Mouse (Mus musculus) hindbrain, embryonic 11.5 days (tissue): ENCODE measurements around the gene Gzmk. TPM values are rescaled to one million over a fixed set of nuclear protein-coding genes. Genes with fewer than 3 reads are reported as not detected.

Source experiments
- ATAC-seq: fragments of 200-750 bp; cut with Nextera tagmentation; 2 replicates; pipeline ENCODE4 v1.8.0; 2017; ENCODE audit warnings: mild to moderate bottlenecking, moderate TSS enrichment, moderate library complexity; ENCODE audit not compliant: low FRiP score
- DNase-seq: peaks from one replicate; pipeline ENCODE4 v3.0.0-alpha.2; 2015; ENCODE audit warnings: low spot score
- H3K27ac ChIP-seq: fragments of 300-500 bp; sonication (generic); 2 replicates; pipeline ENCODE4 v1.5.1; 2014; ENCODE audit warnings: mild to moderate bottlenecking, low read depth, low read length
- H3K27me3 ChIP-seq: fragments of 300-500 bp; sonication (generic); 2 replicates; pipeline ENCODE4 v1.6.1; 2014; ENCODE audit warnings: mild to moderate bottlenecking, low read length, moderate library complexity, mixed read lengths; ENCODE audit not compliant: control insufficient read depth, insufficient read depth
- H3K36me3 ChIP-seq: fragments of 300-500 bp; sonication (generic); 2 replicates; pipeline ENCODE4 v1.6.1; 2014; ENCODE audit warnings: mild to moderate bottlenecking, low read length, moderate library complexity, mixed read lengths; ENCODE audit not compliant: control insufficient read depth, insufficient read depth
- H3K4me1 ChIP-seq: fragments of 300-500 bp; sonication (generic); replicated peaks from 2 replicates; pipeline ENCODE4 v1.6.1; 2014; ENCODE audit warnings: low read length, mixed read lengths; ENCODE audit not compliant: control insufficient read depth, insufficient read depth
- H3K4me2 ChIP-seq: fragments of 300-500 bp; sonication (generic); replicated peaks from 2 replicates; pipeline ENCODE4 v1.6.1; 2014; ENCODE audit warnings: mild to moderate bottlenecking, low read depth, low read length
- H3K4me3 ChIP-seq: fragments of 300-500 bp; sonication (generic); 2 replicates; pipeline ENCODE4 v1.5.1; 2014; ENCODE audit warnings: low read depth, low read length
- H3K9ac ChIP-seq: fragments of 300-500 bp; sonication (generic); 2 replicates; pipeline ENCODE4 v1.6.1; 2014; ENCODE audit warnings: low read depth, low read length
- H3K9me3 ChIP-seq: fragments of 300-500 bp; sonication (generic); 2 replicates; pipeline ENCODE4 v1.6.1; 2016; ENCODE audit warnings: low read length; ENCODE audit not compliant: control insufficient read depth
- WGBS: fragments of 180-500 bp; shearing (Covaris S2); extraction: QIAGEN DNeasy Blood & Tissue Kit; methylation state at CpG from one replicate; pipeline ENCODE4 v1.1.7; 2014; 5-methylcytosine and 5-hydroxymethylcytosine counted together
- polyA plus RNA-seq: library from polyadenylated mRNA; unstranded; fragments of >200 nt; fragmentation: Nextera tagmentation; extraction: Ambion mirVana; gene quantifications from 2 replicates; pipeline ENCODE4 v1.2.1, GENCODE M21; 2014

Gzmk gene
- polyA plus RNA-seq, 1 experiment from 2014 or later, result not detected

DNA sequence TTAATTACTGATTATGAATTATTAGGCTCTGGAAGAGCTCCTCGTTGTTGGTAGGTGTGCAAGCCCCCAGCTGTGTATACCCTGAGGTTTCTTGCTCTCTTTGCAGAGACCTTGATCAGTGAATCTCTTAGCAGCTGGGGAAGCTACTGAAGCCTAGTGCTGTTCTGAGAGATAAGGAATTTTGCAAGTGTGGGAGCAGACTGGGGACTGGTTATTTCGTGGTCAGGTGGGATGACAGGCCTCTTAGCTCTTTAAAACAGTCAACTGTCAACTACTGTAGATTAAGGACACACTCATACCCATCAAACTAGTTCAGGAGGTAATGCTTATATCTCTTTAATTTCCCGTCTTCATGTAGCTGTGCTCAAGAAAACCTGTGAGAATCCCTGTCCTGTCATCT, 13.3 kb downstream of the Gzmk start:
- DNase-seq, result no peak
- no peak for ATAC-seq
- Histone ChIP-seq H3K4me3 (no peak overlapping the region), H3K9me3 (no peaks in the 10 kb centered on the region), H3K4me2 (no peak overlapping the region), H3K36me3 (no peaks in the 10 kb centered on the region), H3K27ac (no peak overlapping the region), H3K4me1 (no peaks in the 10 kb centered on the region), H3K27me3 (no peaks in the 10 kb centered on the region), H3K9ac (no peak overlapping the region)
- WGBS, result 68% methylated on average over 3 of the region's 3 CpGs

- no peak for ATAC-seq
Measured at GRCm38 (mm10) chr13:113211345-113211744, 14.4 kb downstream of the Gzmk start.

GRCm38 (mm10) chr13:113209624-113210023, 16.1 kb downstream of the Gzmk start, which contains the start of gene Esm1:
Esm1 (plus strand) TSS chr13:113209659.
- H3K4me3 ChIP-seq, result no peak within 1 kb of the TSS
- DNase-seq (no peak), ATAC-seq (no peak)
- H3K27ac ChIP-seq, result no peak within 1 kb of the TSS
- no peak within 1 kb of the TSS for H3K4me2 ChIP-seq
- H3K9me3 ChIP-seq, result no peaks in the 10 kb centered on the region
- H3K27me3 ChIP-seq, result no peaks in the 10 kb centered on the region
- H3K36me3 ChIP-seq, result no peaks in the 10 kb centered on the region
- 49% methylated on average over 15 of the region's 15 CpGs for WGBS
- H3K9ac ChIP-seq, result no peak within 1 kb of the TSS
- H3K4me1 ChIP-seq, result no peaks in the 10 kb centered on the region

More at GRCm38 (mm10) chr13:113211345-113211744, 14.4 kb downstream of the Gzmk start:
- no peak overlapping the region for H3K4me3 ChIP-seq
- no peaks in the 10 kb centered on the region for H3K36me3 ChIP-seq
- no peaks in the 10 kb centered on the region for H3K27me3 ChIP-seq
- no peaks in the 10 kb centered on the region for H3K4me1 ChIP-seq
- H3K9me3 ChIP-seq, result no peaks in the 10 kb centered on the region
- no peak for DNase-seq
- WGBS, result 77% methylated on average over 15 of the region's 15 CpGs
- no peak overlapping the region for H3K4me2 ChIP-seq
- H3K9ac ChIP-seq, result no peak overlapping the region
- no peak overlapping the region for H3K27ac ChIP-seq

DNA sequence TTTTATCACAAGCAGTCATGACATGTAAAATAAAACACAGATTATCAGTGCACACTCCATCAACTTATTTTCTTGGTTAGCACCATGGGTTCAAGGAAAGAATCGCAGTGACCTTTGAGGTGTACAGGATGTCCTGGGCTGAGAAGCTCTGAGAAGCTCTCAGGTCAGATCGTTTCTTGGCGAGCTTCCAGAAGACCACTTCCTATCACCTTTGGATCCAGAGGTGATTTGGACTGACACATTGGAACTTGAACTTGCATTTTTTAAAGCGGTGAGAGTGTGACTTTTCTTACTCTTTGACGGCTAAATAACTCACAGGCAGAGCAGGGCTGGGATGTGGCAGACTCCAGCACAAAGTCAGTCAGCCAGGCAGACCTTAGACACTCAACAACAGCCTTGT, 20.4 kb downstream of the Gzmk start:
- ATAC-seq (no peak), DNase-seq (no peak)
- Histone ChIP-seq H3K4me3 (no peak overlapping the region), H3K27ac (no peak overlapping the region), H3K36me3 (no peaks in the 10 kb centered on the region), H3K27me3 (no peaks in the 10 kb centered on the region), H3K4me2 (no peak overlapping the region), H3K4me1 (no peaks in the 10 kb centered on the region), H3K9ac (no peak overlapping the region), H3K9me3 (no peaks in the 10 kb centered on the region)
- 93% methylated on average over 5 of the region's 5 CpGs for WGBS

DNA sequence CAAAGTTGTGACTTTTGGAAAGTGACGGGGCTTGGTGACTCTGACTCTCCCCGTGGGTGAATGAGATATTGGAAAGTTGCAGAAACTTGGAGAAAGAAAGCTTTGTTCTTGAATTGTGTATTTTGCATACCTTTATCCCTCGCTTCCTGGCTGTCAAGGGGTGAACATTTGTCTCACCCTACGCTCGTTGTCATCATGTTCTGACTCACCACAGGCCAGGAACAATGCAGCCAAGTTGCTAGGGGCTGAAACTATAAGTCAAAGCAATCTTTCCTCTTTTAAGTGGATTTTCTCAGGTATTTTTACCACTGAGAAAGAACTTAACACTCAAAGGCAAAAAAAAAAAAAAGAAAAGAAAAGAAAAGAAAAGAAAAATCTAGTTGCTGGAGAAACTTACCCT, 22.6 kb downstream of the Gzmk start:
- no peaks in the 10 kb centered on the region for H3K4me1 ChIP-seq
- H3K27ac ChIP-seq, result no peak overlapping the region
- no peaks in the 10 kb centered on the region for H3K9me3 ChIP-seq
- no peaks in the 10 kb centered on the region for H3K27me3 ChIP-seq
- H3K36me3 ChIP-seq, result no peaks in the 10 kb centered on the region
- no peak overlapping the region for H3K4me2 ChIP-seq
- H3K9ac ChIP-seq, result no peak overlapping the region
- DNase-seq (no peak), ATAC-seq (no peak)
- WGBS, result 57% methylated on average over 5 of the region's 5 CpGs
- H3K4me3 ChIP-seq, result no peak overlapping the region

DNA sequence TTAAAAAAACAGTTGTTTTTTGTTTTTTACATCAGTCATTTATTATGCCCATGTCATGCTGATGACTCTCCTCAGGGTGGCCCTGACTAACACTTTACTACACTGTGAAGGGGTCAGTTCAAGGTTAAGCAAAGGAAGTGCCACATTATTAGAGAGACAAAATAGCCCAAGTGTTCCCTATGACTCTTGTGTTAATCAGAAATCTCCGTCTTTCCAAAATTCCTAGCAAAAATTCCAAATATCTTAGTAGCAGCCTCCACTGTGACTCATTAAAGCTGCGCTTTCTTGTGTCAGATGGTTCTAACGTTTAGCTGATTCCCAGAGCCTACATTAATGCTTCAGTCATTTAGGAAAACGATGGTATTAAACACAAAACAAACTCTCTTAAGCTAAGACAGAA, 23.5 kb downstream of the Gzmk start:
- H3K27me3 ChIP-seq, result no peaks in the 10 kb centered on the region
- H3K4me1 ChIP-seq, result no peaks in the 10 kb centered on the region
- H3K27ac ChIP-seq, result no peak overlapping the region
- no peak for DNase-seq
- 75% methylated on average over 4 of the region's 4 CpGs for WGBS
- ATAC-seq, result no peak
- H3K9me3 ChIP-seq, result no peaks in the 10 kb centered on the region
- no peak overlapping the region for H3K4me3 ChIP-seq
- no peak overlapping the region for H3K4me2 ChIP-seq
- H3K36me3 ChIP-seq, result no peaks in the 10 kb centered on the region
- no peak overlapping the region for H3K9ac ChIP-seq

DNA sequence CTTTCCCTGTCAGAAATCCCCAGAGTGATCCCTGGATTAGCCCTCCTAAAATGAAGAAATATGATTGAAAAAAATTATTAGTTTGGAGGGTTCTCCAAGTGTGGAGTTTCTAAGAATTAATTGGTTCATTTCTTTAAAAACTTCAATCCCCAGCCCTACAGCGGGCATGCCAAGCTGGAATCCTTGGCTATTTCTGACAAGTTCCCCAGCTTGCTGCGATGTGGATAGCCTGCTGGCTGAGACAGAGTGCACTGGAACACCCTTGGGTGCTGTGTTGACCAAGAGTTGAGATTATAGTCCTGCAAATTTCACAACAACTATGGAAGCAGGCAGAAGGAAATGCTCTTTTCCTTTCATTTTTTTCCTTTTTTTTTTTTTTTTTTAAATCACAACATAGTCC, 24.1 kb downstream of the Gzmk start:
- H3K4me1 ChIP-seq, result no peaks in the 10 kb centered on the region
- ATAC-seq, result no peak
- no peak overlapping the region for H3K27ac ChIP-seq
- 80% methylated on average over 2 of the region's 2 CpGs for WGBS
- no peaks in the 10 kb centered on the region for H3K9me3 ChIP-seq
- no peak for DNase-seq
- H3K9ac ChIP-seq, result no peak overlapping the region
- H3K27me3 ChIP-seq, result no peaks in the 10 kb centered on the region
- H3K36me3 ChIP-seq, result no peaks in the 10 kb centered on the region
- no peak overlapping the region for H3K4me3 ChIP-seq
- no peak overlapping the region for H3K4me2 ChIP-seq

- DNase-seq, result no peak
- no peak overlapping the region for H3K27ac ChIP-seq
- H3K9ac ChIP-seq, result no peak overlapping the region
- H3K4me3 ChIP-seq, result no peak overlapping the region
- H3K9me3 ChIP-seq, result no peaks in the 10 kb centered on the region
- H3K4me2 ChIP-seq, result no peak overlapping the region
- H3K27me3 ChIP-seq, result no peaks in the 10 kb centered on the region
- ATAC-seq, result no peak
- 77% methylated on average over 8 of the region's 8 CpGs for WGBS
- H3K4me1 ChIP-seq, result no peaks in the 10 kb centered on the region
- H3K36me3 ChIP-seq, result no peaks in the 10 kb centered on the region
Measured at GRCm38 (mm10) chr13:113200726-113201125, 25.0 kb downstream of the Gzmk start.

DNA sequence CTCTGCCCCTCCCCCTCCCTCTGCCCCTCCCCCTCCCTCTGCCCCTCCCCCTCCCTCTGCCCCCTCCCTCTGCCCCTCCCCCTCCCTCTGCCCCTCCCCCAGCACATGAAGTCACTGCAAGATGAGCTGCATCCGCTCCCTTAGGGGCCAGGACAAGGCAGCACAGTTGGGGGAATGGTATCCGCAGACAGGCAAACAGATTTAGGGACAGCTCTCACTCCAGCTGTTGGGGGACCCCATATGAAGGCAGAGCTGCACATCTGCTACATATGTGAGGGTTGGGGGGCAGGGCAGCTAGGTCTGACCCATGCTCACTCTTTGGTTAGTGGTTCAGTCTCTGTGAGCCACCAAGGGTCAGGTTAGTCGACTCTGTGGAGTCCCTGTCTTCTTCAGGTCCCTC, 26.4 kb downstream of the Gzmk start:
- H3K4me1 ChIP-seq, result no peaks in the 10 kb centered on the region
- ATAC-seq (0 out of 2 replicates have a peak, but pooled peaks have one; percentile 19), DNase-seq (no peak)
- H3K36me3 ChIP-seq, result no peaks in the 10 kb centered on the region
- 63% methylated on average over 2 of the region's 3 CpGs for WGBS
- H3K27ac ChIP-seq, result no peak overlapping the region
- H3K9me3 ChIP-seq, result no peaks in the 10 kb centered on the region
- H3K4me2 ChIP-seq, result no peak overlapping the region
- no peak overlapping the region for H3K4me3 ChIP-seq
- H3K27me3 ChIP-seq, result no peaks in the 10 kb centered on the region
- no peak overlapping the region for H3K9ac ChIP-seq
